Mouse (Mus musculus) embryonic facial prominence, embryonic 14.5 days (tissue): ENCODE data around the gene Lefty1. TPM values are rescaled to one million over a fixed set of nuclear protein-coding genes. Genes with fewer than 3 reads are reported as not detected.

ENCODE experiments used
- ATAC-seq: fragments of 200-750 bp; cut with Nextera tagmentation; 2 replicates; pipeline ENCODE4 v1.8.0; 2017; ENCODE audit warnings: low read depth, moderate number of reproducible peaks, moderate TSS enrichment
- DNase-seq: peaks from one replicate; pipeline ENCODE4 v3.0.0-alpha.2; 2015; ENCODE audit warnings: low spot score
- H3K27ac ChIP-seq: fragments of 300-500 bp; sonication (generic); replicated peaks from 2 replicates; pipeline ENCODE4 v1.5.1; 2014; ENCODE audit warnings: low read depth, mild to moderate bottlenecking, low read length, moderate library complexity
- H3K27me3 ChIP-seq: fragments of 300-500 bp; sonication (generic); replicated peaks from 2 replicates; pipeline ENCODE4 v1.6.1; 2014; ENCODE audit warnings: low read length; ENCODE audit not compliant: control insufficient read depth, insufficient read depth
- H3K36me3 ChIP-seq: fragments of 300-500 bp; sonication (generic); 2 replicates; pipeline ENCODE4 v1.6.1; 2014; ENCODE audit warnings: low read length, mixed read lengths; ENCODE audit not compliant: control insufficient read depth, insufficient read depth
- H3K4me1 ChIP-seq: fragments of 300-500 bp; sonication (generic); 2 replicates; pipeline ENCODE4 v1.6.1; 2014; ENCODE audit warnings: antibody characterized with exemption, low read length; ENCODE audit not compliant: control insufficient read depth, insufficient read depth
- H3K4me2 ChIP-seq: fragments of 300-500 bp; sonication (generic); 2 replicates; pipeline ENCODE4 v1.6.1; 2014; ENCODE audit warnings: low read depth, mild to moderate bottlenecking, low read length, moderate library complexity, mixed read lengths
- H3K4me3 ChIP-seq: fragments of 300-500 bp; sonication (generic); 2 replicates; pipeline ENCODE4 v1.5.1; 2014; ENCODE audit warnings: low read depth, mild to moderate bottlenecking, low read length
- H3K9ac ChIP-seq: fragments of 300-500 bp; sonication (generic); 2 replicates; pipeline ENCODE4 v1.6.1; 2014; ENCODE audit warnings: low read depth, mild to moderate bottlenecking, low read length, moderate library complexity, mixed read lengths
- H3K9me3 ChIP-seq: fragments of 300-500 bp; sonication (generic); 2 replicates; pipeline ENCODE4 v1.6.1; 2016; ENCODE audit warnings: low read length; ENCODE audit not compliant: control insufficient read depth
- WGBS: fragments of 180-500 bp; shearing (Covaris S2); extraction: QIAGEN DNeasy Blood & Tissue Kit; methylation state at CpG from one replicate; pipeline ENCODE4 v1.1.7; 2014; 5-methylcytosine and 5-hydroxymethylcytosine counted together
- polyA plus RNA-seq: library from polyadenylated mRNA; unstranded; fragments of >200 nt; fragmentation: Nextera tagmentation; extraction: Ambion mirVana; gene quantifications from 2 replicates; pipeline ENCODE4 v1.2.1, GENCODE M21; 2014

Gene Lefty1
- polyA plus RNA-seq, 1 experiment from 2014 or later, result 3.2 TPM

GRCm38 (mm10) chr1:180912792-180913191 is 22.0 kb upstream of the Lefty1 start:
- ATAC-seq, result no peak
- 87% methylated on average over 5 of the region's 5 CpGs for WGBS

GRCm38 (mm10) chr1:180913797-180914196 is 21.0 kb upstream of the Lefty1 start:
- Histone ChIP-seq H3K36me3 (peaks cover 4% of the 10 kb centered on the region; the same call in 1 of the 2 replicates), H3K9me3 (no peaks in the 10 kb centered on the region), H3K4me2 (no peak overlapping the region), H3K27ac (peak overlapping the region; percentile 63; the same call in 1 of the 2 replicates), H3K9ac (no peak overlapping the region), H3K27me3 (no peaks in the 10 kb centered on the region), H3K4me3 (no peak overlapping the region), H3K4me1 (peaks cover 14% of the 10 kb centered on the region)
- 15% methylated on average over 4 of the region's 4 CpGs for WGBS
- ATAC-seq (peak; percentile 78), DNase-seq (peak; percentile 95)

More at GRCm38 (mm10) chr1:180912792-180913191, 22.0 kb upstream of the Lefty1 start:
- Histone ChIP-seq H3K4me2 (no peak overlapping the region), H3K27ac (peak overlapping the region; percentile 55), H3K4me3 (no peak overlapping the region), H3K4me1 (peaks cover 14% of the 10 kb centered on the region), H3K9ac (no peak overlapping the region), H3K9me3 (no peaks in the 10 kb centered on the region), H3K27me3 (no peaks in the 10 kb centered on the region), H3K36me3 (peaks cover 14% of the 10 kb centered on the region)
- no peak for DNase-seq

GRCm38 (mm10) chr1:180916425-180916824 is 18.4 kb upstream of the Lefty1 start:
- peaks cover 12% of the 10 kb centered on the region for H3K4me1 ChIP-seq
- no peak overlapping the region for H3K27ac ChIP-seq
- no peaks in the 10 kb centered on the region for H3K36me3 ChIP-seq
- no peak overlapping the region for H3K4me2 ChIP-seq
- H3K27me3 ChIP-seq, result no peaks in the 10 kb centered on the region
- no peak overlapping the region for H3K4me3 ChIP-seq
- ATAC-seq, result no peak
- H3K9ac ChIP-seq, result no peak overlapping the region
- 83% methylated on average over 11 of the region's 11 CpGs for WGBS
- DNase-seq, result no peak
- H3K9me3 ChIP-seq, result no peaks in the 10 kb centered on the region

- no peaks in the 10 kb centered on the region for H3K27me3 ChIP-seq
- no peak overlapping the region for H3K4me2 ChIP-seq
- H3K9ac ChIP-seq, result no peak overlapping the region
- 44% methylated on average over 1 of the region's 1 CpGs for WGBS
- H3K4me1 ChIP-seq, result peaks cover 8% of the 10 kb centered on the region
- no peaks in the 10 kb centered on the region for H3K36me3 ChIP-seq
- ATAC-seq (no peak), DNase-seq (no peak)
- H3K4me3 ChIP-seq, result no peak overlapping the region
- no peak overlapping the region for H3K27ac ChIP-seq
- H3K9me3 ChIP-seq, result no peaks in the 10 kb centered on the region
These were observed 17.8 kb upstream of the Lefty1 start for GRCm38 (mm10) chr1:180917053-180917452.

GRCm38 (mm10) chr1:180919686-180920085 is 15.1 kb upstream of the Lefty1 start:
- DNase-seq (no peak), ATAC-seq (no peak)
- no peaks in the 10 kb centered on the region for H3K27me3 ChIP-seq
- H3K4me2 ChIP-seq, result no peak overlapping the region
- H3K36me3 ChIP-seq, result no peaks in the 10 kb centered on the region
- H3K9ac ChIP-seq, result no peak overlapping the region
- 36% methylated on average over 8 of the region's 8 CpGs for WGBS
- H3K4me3 ChIP-seq, result no peak overlapping the region
- H3K27ac ChIP-seq, result no peak overlapping the region
- no peaks in the 10 kb centered on the region for H3K9me3 ChIP-seq
- H3K4me1 ChIP-seq, result no peaks in the 10 kb centered on the region

GRCm38 (mm10) chr1:180922273-180923048 is 12.4 kb upstream of the Lefty1 start:
- 74% methylated on average over 6 of the region's 6 CpGs for WGBS
- Histone ChIP-seq H3K36me3 (no peaks in the 10 kb centered on the region), H3K4me2 (no peak overlapping the region), H3K9ac (no peak overlapping the region), H3K4me1 (no peaks in the 10 kb centered on the region), H3K27me3 (no peaks in the 10 kb centered on the region), H3K27ac (no peak overlapping the region), H3K9me3 (no peaks in the 10 kb centered on the region), H3K4me3 (no peak overlapping the region)
- no peak for ATAC-seq
- DNase-seq, result no peak

GRCm38 (mm10) chr1:180924737-180925136 is 10.1 kb upstream of the Lefty1 start:
- Histone ChIP-seq H3K27ac (no peak overlapping the region), H3K9ac (no peak overlapping the region), H3K4me1 (no peaks in the 10 kb centered on the region), H3K9me3 (no peaks in the 10 kb centered on the region), H3K4me3 (no peak overlapping the region), H3K27me3 (no peaks in the 10 kb centered on the region), H3K4me2 (no peak overlapping the region), H3K36me3 (no peaks in the 10 kb centered on the region)
- WGBS, result 43% methylated on average over 2 of the region's 2 CpGs
- no peak for ATAC-seq
- DNase-seq, result no peak

GRCm38 (mm10) chr1:180926286-180926685 is 8.5 kb upstream of the Lefty1 start:
- WGBS, result 64% methylated on average over 4 of the region's 4 CpGs
- DNase-seq (no peak), ATAC-seq (no peak)
- Histone ChIP-seq H3K4me1 (no peaks in the 10 kb centered on the region), H3K9ac (no peak overlapping the region), H3K27me3 (no peaks in the 10 kb centered on the region), H3K27ac (no peak overlapping the region), H3K36me3 (no peaks in the 10 kb centered on the region), H3K4me2 (no peak overlapping the region), H3K4me3 (no peak overlapping the region), H3K9me3 (no peaks in the 10 kb centered on the region)

- Histone ChIP-seq H3K36me3 (no peaks in the 10 kb centered on the region), H3K4me3 (no peak overlapping the region), H3K9me3 (no peaks in the 10 kb centered on the region), H3K27me3 (peaks cover 16% of the 10 kb centered on the region), H3K27ac (no peak overlapping the region), H3K4me2 (no peak overlapping the region), H3K9ac (no peak overlapping the region), H3K4me1 (no peaks in the 10 kb centered on the region)
- ATAC-seq (no peak), DNase-seq (no peak)
- WGBS, result 53% methylated on average over 2 of the region's 2 CpGs
These were observed 5.2 kb upstream of the Lefty1 start for GRCm38 (mm10) chr1:180929599-180929998.
